Mouse (Mus musculus): ENCODE data around the gene Gm128. TPM values are rescaled to one million over a fixed set of nuclear protein-coding genes. Genes with fewer than 3 reads are reported as not detected.

The Gm128 gene
- 0.38 and 0.45 TPM in 2 replicates for polyA plus RNA-seq (2016; fragmentation: Nextera tagmentation; extraction: Ambion mirVana)

GRCm38 (mm10) chr3:95241498-95241897, at the start of gene Gm128:
Gm128 (minus strand) TSS chr3:95241598.
- Histone ChIP-seq H3K9me3 (no peaks in the 10 kb centered on the region), H3K4me1 (peaks cover 9% of the 10 kb centered on the region), H3K36me3 (replicated peaks) (peaks cover 45% of the 10 kb centered on the region), H3K27me3 (replicated peaks; ENCODE audit: low read depth, poor library complexity, severe bottlenecking) (peaks cover 6% of the 10 kb centered on the region; the same call in 1 of the 2 replicates), H3K4me3 (peak within 1 kb of the TSS; percentile 24; the same call in 1 of the 2 replicates), H3K27ac (replicated peaks) (peak within 1 kb of the TSS; percentile 62; the same call in 1 of the 2 replicates)
- 81% methylated on average over 7 of the region's 7 CpGs for WGBS
- DNase-seq (ENCODE audit: low spot score) = no peak

- Histone ChIP-seq H3K4me3 (no peak overlapping the region), H3K9me3 (no peaks in the 10 kb centered on the region), H3K4me1 (peaks cover 7% of the 10 kb centered on the region), H3K36me3 (replicated peaks) (peaks cover 85% of the 10 kb centered on the region), H3K27me3 (replicated peaks; ENCODE audit: low read depth, poor library complexity, severe bottlenecking) (no peaks in the 10 kb centered on the region), H3K27ac (replicated peaks) (no peak overlapping the region)
- WGBS = 82% methylated on average over 4 of the region's 4 CpGs
- no peak for DNase-seq (ENCODE audit: low spot score)
Observed at GRCm38 (mm10) chr3:95291041-95291440, 49.6 kb upstream of the Gm128 start.

- Histone ChIP-seq H3K9me3 (no peaks in the 10 kb centered on the region), H3K4me3 (no peak overlapping the region), H3K27ac (replicated peaks) (no peak overlapping the region), H3K27me3 (replicated peaks; ENCODE audit: low read depth, poor library complexity, severe bottlenecking) (no peaks in the 10 kb centered on the region), H3K36me3 (replicated peaks) (peaks cover 79% of the 10 kb centered on the region), H3K4me1 (peaks cover 4% of the 10 kb centered on the region; the same call in 1 of the 2 replicates)
- 78% methylated on average over 6 of the region's 6 CpGs for WGBS
- no peak for DNase-seq (ENCODE audit: low spot score)
Observed at GRCm38 (mm10) chr3:95290156-95290555, 48.8 kb upstream of the Gm128 start.

- peaks cover 9% of the 10 kb centered on the region for H3K4me1 ChIP-seq
- H3K27me3 ChIP-seq (replicated peaks; ENCODE audit: low read depth, poor library complexity, severe bottlenecking) = no peaks in the 10 kb centered on the region
- H3K27ac ChIP-seq (replicated peaks) = no peak overlapping the region
- H3K9me3 ChIP-seq = no peaks in the 10 kb centered on the region
- peaks cover 71% of the 10 kb centered on the region for H3K36me3 ChIP-seq (replicated peaks)
- H3K4me3 ChIP-seq = no peak overlapping the region
- 90% methylated on average over 4 of the region's 4 CpGs for WGBS
- no peak for DNase-seq (ENCODE audit: low spot score)
Observed at GRCm38 (mm10) chr3:95289419-95289818, 48.0 kb upstream of the Gm128 start.

DNA sequence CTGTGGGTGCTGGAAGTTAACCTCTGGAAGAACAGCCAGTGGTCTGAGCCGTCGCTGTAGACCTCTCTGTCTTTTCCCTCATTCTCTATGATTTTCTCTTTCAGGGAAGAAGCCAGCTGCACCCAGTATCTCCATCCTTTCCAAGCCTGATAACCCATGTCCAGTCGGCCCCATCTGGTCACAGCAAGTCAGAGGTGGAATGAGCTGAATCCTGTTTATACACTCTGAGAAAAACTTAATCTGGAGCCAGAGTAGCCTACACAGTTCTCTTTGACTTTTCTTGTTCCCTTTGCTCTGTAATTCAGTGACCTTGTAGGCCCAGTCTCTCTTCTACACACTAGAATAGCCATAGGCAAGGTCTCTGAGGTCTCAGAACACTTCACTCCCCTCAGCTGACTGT, 46.1 kb upstream of the Gm128 start:
- no peak for DNase-seq (ENCODE audit: low spot score)
- Histone ChIP-seq H3K4me3 (no peak overlapping the region), H3K4me1 (peaks cover 20% of the 10 kb centered on the region), H3K36me3 (replicated peaks) (peaks cover 53% of the 10 kb centered on the region), H3K9me3 (no peaks in the 10 kb centered on the region), H3K27me3 (replicated peaks; ENCODE audit: low read depth, poor library complexity, severe bottlenecking) (no peaks in the 10 kb centered on the region), H3K27ac (replicated peaks) (no peak overlapping the region)
- WGBS = 90% methylated on average over 3 of the region's 3 CpGs

GRCm38 (mm10) chr3:95286510-95286909, 45.1 kb upstream of the Gm128 start:
- WGBS = 89% methylated on average over 7 of the region's 7 CpGs
- H3K36me3 ChIP-seq (replicated peaks) = peaks cover 43% of the 10 kb centered on the region

DNA sequence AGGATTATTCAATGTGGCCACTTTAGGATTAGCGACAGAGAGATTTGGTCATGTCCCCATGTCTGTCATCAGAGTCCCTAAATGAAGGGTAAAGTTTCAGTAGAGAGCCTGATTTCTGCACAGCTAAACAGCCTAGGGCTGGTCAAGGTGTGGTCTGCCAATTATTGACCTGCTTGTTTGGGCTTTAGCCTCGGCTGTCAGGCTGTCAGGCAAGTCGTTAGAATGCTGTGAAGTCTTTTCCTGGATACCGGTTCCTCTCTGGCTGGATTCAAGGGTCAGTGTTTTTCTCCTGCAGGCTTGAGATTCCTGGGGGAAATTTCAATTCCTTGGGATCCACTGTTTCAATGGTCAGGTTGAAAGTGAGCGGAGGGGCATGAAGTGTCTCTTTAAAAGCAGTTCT, 44.6 kb upstream of the Gm128 start:
- Histone ChIP-seq H3K36me3 (replicated peaks) (peaks cover 38% of the 10 kb centered on the region), H3K9me3 (no peaks in the 10 kb centered on the region), H3K4me1 (peaks cover 27% of the 10 kb centered on the region), H3K4me3 (no peak overlapping the region), H3K27ac (replicated peaks) (no peak overlapping the region), H3K27me3 (replicated peaks; ENCODE audit: low read depth, poor library complexity, severe bottlenecking) (no peaks in the 10 kb centered on the region)
- WGBS = 70% methylated on average over 5 of the region's 5 CpGs
- no peak for DNase-seq (ENCODE audit: low spot score)

More at GRCm38 (mm10) chr3:95286510-95286909, 45.1 kb upstream of the Gm128 start:
- H3K27me3 ChIP-seq (replicated peaks; ENCODE audit: low read depth, poor library complexity, severe bottlenecking) = no peaks in the 10 kb centered on the region
- DNase-seq (ENCODE audit: low spot score) = no peak
- H3K9me3 ChIP-seq = no peaks in the 10 kb centered on the region
- no peak overlapping the region for H3K27ac ChIP-seq (replicated peaks)
- no peak overlapping the region for H3K4me3 ChIP-seq
- peaks cover 24% of the 10 kb centered on the region for H3K4me1 ChIP-seq

- Histone ChIP-seq H3K27ac (replicated peaks) (no peak overlapping the region), H3K9me3 (no peaks in the 10 kb centered on the region), H3K27me3 (replicated peaks; ENCODE audit: low read depth, poor library complexity, severe bottlenecking) (no peaks in the 10 kb centered on the region), H3K36me3 (replicated peaks) (peaks cover 32% of the 10 kb centered on the region), H3K4me1 (peaks cover 33% of the 10 kb centered on the region), H3K4me3 (no peak overlapping the region)
- no peak for DNase-seq (ENCODE audit: low spot score)
- WGBS = 89% methylated on average over 5 of the region's 5 CpGs
Observed at GRCm38 (mm10) chr3:95285390-95285789, 44.0 kb upstream of the Gm128 start.

DNA sequence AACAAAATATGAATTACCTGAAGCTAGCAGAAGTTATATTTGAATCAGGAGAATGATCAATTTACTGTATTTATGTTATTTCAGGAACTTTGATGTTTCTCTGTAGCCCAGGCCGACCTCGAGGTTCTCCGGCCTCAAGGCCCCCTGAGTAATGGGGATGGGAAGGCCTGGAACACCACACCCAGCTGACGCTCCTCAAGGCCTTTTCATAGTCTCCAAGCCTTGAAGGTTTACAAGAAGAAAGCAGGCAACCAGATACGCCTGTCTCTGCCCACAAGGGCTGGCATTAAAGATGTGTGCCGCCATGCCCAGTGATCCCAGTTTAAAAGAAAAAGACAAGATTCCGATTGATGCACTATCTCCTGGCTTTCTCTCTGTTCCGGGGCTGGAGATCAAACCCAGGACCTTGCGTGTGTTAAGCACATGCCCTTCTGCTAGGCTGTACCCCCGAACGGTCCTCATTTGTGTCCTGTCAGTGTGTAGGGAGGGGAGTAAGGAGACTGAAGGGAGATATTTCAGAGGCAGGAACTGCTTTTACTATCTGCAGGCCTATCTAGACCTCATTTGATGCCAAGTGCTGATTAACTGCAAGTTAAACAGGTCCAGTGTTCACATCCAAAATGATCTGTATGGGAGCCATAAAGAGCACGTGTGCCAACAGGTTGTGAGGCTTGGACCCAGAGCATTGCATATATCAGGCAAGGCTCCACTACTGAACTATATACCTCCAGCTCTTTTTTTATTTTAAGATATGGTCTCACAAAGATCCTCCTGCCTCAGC, 43.3 kb upstream of the Gm128 start:
- peaks cover 33% of the 10 kb centered on the region for H3K4me1 ChIP-seq
- H3K27ac ChIP-seq (replicated peaks) = 0 out of 2 replicates have a peak overlapping the region, but pooled peaks have one; percentile 96
- WGBS = 90% methylated on average over 12 of the region's 12 CpGs
- H3K4me3 ChIP-seq = peak overlapping the region; percentile 80
- no peaks in the 10 kb centered on the region for H3K27me3 ChIP-seq (replicated peaks; ENCODE audit: low read depth, poor library complexity, severe bottlenecking)
- no peaks in the 10 kb centered on the region for H3K9me3 ChIP-seq
- DNase-seq (ENCODE audit: low spot score) = no peak
- H3K36me3 ChIP-seq (replicated peaks) = peaks cover 25% of the 10 kb centered on the region

GRCm38 (mm10) chr3:95284062-95284461, 42.7 kb upstream of the Gm128 start:
- Histone ChIP-seq H3K27me3 (replicated peaks; ENCODE audit: low read depth, poor library complexity, severe bottlenecking) (no peaks in the 10 kb centered on the region), H3K4me3 (peak overlapping the region; percentile 80), H3K36me3 (replicated peaks) (peaks cover 19% of the 10 kb centered on the region), H3K27ac (replicated peaks) (peak overlapping the region; percentile 96; the same call in 1 of the 2 replicates), H3K4me1 (peaks cover 33% of the 10 kb centered on the region), H3K9me3 (no peaks in the 10 kb centered on the region)
- 28% methylated on average over 1 of the region's 1 CpGs for WGBS
- peak; percentile 10 for DNase-seq (ENCODE audit: low spot score)

DNA sequence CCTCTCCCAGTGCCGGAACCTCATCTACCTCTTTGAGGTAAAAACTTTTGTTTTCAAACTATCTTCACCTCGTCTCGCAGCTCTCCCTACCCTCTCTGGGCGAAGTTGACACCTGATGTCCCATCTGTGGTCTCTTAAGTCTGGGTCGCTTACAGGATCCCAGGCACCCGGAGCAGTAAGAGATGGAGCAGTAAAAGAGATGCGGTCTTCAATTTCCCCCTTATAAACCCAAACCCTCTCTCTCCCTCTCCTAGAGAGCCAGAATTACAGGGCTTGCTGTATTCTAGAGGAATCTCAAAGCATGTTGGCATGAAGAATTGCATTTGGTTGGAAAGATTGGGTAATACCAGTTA, 42.2 kb upstream of the Gm128 start:
- Histone ChIP-seq H3K9me3 (no peaks in the 10 kb centered on the region), H3K4me3 (peak overlapping the region; percentile 80), H3K27ac (replicated peaks) (peak overlapping the region; percentile 96), H3K36me3 (replicated peaks) (peaks cover 17% of the 10 kb centered on the region), H3K4me1 (peaks cover 33% of the 10 kb centered on the region), H3K27me3 (replicated peaks; ENCODE audit: low read depth, poor library complexity, severe bottlenecking) (no peaks in the 10 kb centered on the region)
- DNase-seq (ENCODE audit: low spot score) = no peak
- WGBS = 3% methylated on average over 7 of the region's 7 CpGs

- peak overlapping the region; percentile 80 for H3K4me3 ChIP-seq
- H3K36me3 ChIP-seq (replicated peaks) = peaks cover 11% of the 10 kb centered on the region
- peaks cover 33% of the 10 kb centered on the region for H3K4me1 ChIP-seq
- under 1% methylated on average over 51 of the region's 51 CpGs for WGBS
- H3K27me3 ChIP-seq (replicated peaks; ENCODE audit: low read depth, poor library complexity, severe bottlenecking) = no peaks in the 10 kb centered on the region
- no peaks in the 10 kb centered on the region for H3K9me3 ChIP-seq
- peak; percentile 88 for DNase-seq (ENCODE audit: low spot score)
- H3K27ac ChIP-seq (replicated peaks) = peak overlapping the region; percentile 96
Observed at GRCm38 (mm10) chr3:95282865-95283588, 41.6 kb upstream of the Gm128 start.

Measured in embryonic facial prominence, embryonic 10.5 days (tissue).